Mouse (Mus musculus): ENCODE results near the gene Slc22a14.
"Not testable (repeated sequence)": the region's sequence is repeated elsewhere in the genome, so short reads cannot be mapped to it uniquely, and the experiment has no call there.

Slc22a14 gene

GRCm38 (mm10) chr9:119365284-119365683 lies at the start of gene Slc22a14:
Gene Slc22a14 (minus strand): TSS chr9:119365553.
- in situ Hi-C loops (cut with MboI, MseI): no loop called here

- in situ Hi-C loops (cut with MboI, MseI): no loop called here
These were observed 44.5 kb upstream of the Slc22a14 start for GRCm38 (mm10) chr9:119409864-119410263.

DNA sequence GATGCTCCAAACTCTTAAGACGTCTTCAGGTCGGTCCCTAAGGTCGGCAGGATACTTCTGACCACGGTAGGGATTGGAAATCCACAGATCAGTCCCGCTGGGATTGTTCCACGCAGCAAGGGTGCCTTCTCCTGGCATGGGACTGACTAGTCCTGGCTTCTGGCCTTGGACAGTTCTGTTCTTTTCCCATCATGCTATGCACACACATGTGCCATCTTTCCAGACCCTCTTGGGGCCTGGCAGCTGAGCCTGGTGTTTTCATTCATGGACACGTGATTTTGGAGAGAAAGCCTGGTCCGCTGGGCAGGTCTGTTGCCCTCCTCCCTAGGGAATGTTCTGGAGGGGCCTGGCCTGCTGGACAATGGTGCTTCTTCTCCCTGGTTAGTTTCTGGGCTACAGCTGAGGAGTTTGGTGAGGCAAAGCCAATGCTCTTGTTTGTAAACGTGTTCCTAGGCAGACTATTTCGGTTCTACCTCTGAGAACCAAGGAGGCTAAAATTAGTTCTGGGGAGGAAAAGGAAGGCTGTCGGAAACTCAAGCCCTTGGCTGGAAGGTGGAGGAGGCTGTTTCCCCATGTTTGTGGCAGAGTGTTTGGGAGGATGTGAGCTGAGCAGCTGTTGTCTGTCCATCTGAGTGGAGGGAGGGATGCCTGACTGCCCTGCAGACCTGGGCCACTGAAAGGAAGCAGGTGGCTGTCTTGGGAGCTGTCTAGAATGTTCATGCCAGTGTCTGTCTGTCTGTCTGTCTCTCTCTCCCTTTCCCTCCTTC lies 43.7 kb upstream of the Slc22a14 start:
- in situ Hi-C loops (cut with MboI, MseI): no loop called here

GRCm38 (mm10) chr9:119407884-119408283 lies 42.5 kb upstream of the Slc22a14 start:
- in situ Hi-C loops (cut with MboI, MseI): no loop called here

GRCm38 (mm10) chr9:119404090-119404489 lies 38.7 kb upstream of the Slc22a14 start:
- in situ Hi-C loops (cut with MboI, MseI): no loop called here

DNA sequence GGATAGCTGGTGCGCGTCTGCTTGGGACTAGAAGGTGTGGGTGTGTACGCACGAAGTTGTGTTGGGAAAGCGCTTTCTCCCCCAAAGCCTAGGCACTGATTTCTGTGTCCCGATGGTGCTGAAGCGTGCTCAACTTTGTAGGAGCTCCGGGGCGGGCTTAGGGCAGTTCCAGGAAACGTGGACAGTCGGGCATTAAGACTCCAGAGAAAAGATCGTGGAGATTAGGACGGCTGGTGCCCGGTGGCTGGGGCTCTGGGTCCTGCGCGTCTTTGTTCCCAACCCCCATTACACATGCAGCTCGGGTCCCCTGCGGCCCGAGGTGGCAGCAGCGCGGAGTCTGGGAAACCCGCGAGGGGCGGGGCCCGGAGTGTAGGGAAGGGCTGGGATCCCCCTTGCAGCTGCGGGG lies 37.9 kb upstream of the Slc22a14 start:
- in situ Hi-C loops (cut with MboI, MseI): no loop called here

- in situ Hi-C loops (cut with MboI, MseI): no loop called here
These were observed 37.2 kb upstream of the Slc22a14 start for GRCm38 (mm10) chr9:119402253-119403235.

DNA sequence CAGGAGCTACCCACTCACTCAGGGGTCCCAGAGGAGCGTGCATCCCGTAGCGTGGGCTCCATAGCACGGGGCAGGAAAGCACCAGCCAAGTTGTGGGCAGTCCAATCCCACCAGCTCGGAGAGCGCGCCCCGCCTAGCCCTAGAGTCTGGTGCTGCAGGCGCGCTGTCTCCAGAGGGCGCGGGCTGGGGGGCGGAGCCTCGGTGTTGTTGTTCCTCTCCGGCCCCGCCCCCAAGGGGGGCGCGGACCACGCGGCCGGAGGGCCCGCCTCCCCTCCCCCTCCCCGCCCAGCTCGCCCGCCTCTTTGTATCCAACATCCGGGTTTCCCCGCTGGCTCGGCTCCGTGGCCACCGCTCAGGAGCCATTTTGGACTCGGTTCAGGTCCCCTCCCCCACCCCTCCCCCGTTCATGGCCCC lies 36.5 kb upstream of the Slc22a14 start, which contains the start of gene Acvr2b:
TSS of gene Acvr2b (plus strand) at position 318 of the 414 bp plus-strand sequence.
- in situ Hi-C loops (cut with MboI, MseI): no loop called here

DNA sequence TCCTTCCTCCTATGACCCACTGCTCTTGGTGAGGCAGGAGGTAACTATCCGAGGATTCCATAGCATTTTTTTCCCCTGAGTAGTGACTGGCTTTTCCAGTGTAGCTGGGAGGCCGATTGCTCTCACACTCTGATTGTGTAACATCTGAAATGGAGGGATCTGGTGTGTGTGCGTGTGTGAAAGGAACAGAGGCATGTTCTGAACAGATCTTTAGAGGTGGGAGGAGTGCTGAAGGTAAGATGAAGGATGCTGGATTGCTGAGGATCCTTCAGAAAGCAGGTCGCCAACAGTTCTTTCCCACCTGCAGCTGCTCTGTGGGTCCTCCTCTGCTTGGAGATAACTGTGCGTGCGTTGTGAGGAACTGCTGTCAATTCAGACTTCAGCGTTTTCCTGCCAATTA lies 36.0 kb upstream of the Slc22a14 start:
- in situ Hi-C loops (cut with MboI, MseI): no loop called here

DNA sequence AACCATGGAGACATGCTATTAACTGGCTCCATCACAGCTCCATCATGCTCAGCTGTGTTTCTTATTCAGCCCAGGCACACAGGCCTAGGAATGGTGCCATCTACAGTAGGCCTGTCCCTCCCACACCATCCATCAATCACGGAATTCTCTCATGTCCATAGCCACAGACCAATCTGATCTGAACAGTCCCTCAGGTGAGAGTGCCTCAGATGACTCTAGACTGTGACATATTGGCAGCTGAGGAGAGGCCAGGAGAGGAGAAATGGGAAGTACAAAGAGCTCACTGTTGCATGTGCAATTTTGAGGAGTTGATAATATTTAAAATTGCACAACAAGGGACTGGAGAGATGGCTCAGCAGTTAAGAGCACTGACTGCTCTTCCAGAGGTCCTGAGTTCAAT lies 29.5 kb upstream of the Slc22a14 start:
- in situ Hi-C loops (cut with MboI, MseI): no loop called here

DNA sequence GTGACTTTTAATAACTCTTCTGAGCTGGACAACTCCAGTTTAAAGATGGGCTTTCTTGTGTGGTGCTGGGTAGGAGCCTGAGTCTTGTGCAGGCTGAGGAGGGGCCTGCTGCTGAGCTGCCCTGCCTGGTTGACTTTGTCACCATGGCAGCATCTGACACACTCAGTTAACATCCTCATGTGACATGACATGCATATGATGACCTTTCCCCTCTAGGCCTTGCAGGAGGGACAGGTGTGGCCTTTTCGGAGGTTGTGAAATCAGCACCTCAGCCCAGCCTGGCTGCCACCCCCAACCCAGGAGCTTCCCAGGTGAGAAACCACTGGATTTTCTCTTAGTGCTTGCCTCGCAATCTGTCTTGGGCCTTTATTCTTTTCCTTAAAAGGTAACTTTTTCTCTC lies 24.9 kb upstream of the Slc22a14 start:
- in situ Hi-C loops (cut with MboI, MseI): no loop called here

GRCm38 (mm10) chr9:119388956-119389355 lies 23.6 kb upstream of the Slc22a14 start:
- in situ Hi-C loops (cut with MboI, MseI): no loop called here

- in situ Hi-C loops (cut with MboI, MseI): no loop called here
These were observed 17.2 kb upstream of the Slc22a14 start for GRCm38 (mm10) chr9:119382603-119383002.

DNA sequence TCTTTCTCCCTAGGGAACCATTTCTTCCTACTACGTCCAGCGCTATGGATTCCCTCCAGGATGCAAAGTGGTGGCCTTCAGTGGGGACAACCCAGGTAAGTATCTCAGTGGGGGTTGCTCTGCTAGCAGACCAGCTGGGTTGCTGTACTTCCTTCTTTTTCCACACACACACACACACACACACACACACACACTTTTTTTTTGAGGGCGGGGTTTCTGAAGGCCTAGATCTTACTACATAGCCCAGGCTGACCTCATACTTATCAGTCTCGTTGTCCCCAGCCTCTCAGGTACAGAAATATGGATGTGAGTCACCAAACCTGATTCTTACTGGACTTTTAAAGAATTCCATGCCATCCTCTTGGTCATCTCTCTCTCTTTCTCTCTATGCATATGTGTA lies 12.9 kb upstream of the Slc22a14 start:
- in situ Hi-C loops (cut with MboI, MseI): no loop called here

- in situ Hi-C loops (cut with MboI, MseI): no loop called here
These were observed 10.2 kb upstream of the Slc22a14 start for GRCm38 (mm10) chr9:119375556-119375955.

DNA sequence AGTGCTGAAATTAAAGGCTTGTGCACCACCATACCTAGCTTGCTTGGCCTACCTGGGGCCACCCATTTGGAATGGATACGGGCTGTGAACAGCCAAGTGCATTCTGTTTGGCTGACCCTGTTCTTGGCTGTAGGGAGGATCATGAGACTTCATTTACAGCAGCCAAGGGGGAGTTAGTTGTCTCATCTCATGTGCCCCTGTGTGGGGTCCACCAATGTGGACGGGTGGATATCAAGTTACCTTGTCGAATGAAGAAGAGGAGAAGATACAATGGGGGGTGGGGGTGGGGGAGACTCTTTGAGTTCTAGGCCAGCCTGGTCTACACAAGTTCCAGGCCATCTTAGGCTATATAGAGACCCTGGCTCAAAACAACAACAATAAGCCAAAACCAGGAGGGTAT lies 9.7 kb upstream of the Slc22a14 start:
- in situ Hi-C loops (cut with MboI, MseI): no loop called here

DNA sequence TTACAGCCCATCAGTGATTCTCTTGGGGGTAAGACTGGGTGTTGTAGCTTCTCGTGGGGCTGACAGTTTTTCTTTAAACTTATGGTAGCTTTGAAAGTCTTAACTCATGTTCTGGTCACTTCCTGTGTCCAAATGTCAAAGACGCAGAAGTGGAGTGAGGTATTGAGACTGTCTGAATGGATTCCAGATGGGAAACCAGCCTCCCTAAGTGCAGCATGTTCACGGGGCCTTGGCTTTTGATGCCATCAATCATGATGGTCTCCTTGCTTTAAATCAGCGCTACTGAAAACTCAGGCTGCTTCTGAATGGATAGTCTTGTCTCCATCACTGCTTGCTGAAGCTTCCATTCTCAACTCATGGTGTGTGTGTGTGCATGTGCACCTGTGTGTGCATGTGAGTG lies 5.9 kb upstream of the Slc22a14 start:
- in situ Hi-C loops (cut with MboI, MseI): no loop called here

DNA sequence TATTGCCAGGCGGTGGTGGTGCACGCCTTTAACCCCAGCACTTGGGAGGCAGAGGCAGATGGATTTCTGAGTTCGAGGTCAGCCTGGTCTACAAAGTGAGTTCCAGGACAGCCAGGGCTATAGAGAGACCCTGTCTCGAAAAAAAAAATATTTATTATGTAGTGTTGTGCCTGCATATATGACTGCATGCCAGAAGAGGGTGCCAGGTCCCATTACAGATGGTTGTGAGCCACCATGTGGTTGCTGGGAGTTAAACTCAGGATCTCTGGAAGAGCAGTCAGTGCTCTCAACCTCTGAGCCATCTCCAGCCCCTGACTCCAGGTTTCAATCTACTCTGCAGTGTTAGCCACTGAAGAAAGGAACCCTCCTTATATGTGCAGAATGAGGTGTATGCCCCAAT lies 5.4 kb upstream of the Slc22a14 start:
- in situ Hi-C loops (cut with MboI, MseI): not testable (repeated sequence)

DNA sequence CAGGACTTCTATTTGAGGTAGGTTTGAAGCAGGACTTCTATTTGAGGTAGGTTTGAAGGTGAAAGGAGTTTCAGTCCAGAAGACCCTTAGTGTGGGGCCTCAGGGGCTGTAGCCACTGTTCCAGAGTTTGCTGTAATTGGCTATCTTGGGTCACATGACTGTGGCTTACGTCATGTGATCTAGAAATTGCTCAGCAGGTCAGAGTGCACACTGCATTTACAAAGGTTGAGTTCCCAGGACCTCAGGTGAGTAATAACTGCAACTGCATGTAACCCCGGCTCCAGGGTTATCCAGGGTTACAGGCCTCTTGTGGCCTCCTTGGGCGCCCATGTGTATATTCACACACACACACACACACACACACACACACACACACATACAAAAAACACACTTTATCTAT lies 3.0 kb upstream of the Slc22a14 start:
- in situ Hi-C loops (cut with MboI, MseI): no loop called here

DNA sequence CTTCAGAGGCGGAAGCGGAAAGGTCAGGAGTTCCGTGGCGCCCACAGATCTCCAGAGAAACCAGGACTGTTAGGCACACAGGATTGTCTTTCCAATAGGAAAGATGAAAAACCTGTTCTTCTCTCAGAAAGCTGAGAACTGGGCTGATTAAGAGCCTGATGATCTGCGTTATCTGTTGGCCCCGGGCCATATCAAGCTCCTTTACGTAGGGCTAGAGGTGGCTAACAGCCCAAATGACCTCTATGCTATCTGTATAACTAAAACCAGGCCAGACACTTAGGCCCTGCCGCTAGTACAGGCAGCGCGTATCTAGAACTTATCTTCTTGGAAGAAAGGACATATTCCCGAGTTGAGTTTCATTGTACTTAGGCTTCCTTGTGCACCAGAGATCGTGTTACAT lies 2.1 kb downstream of the Slc22a14 start:
- in situ Hi-C loops (cut with MboI, MseI): no loop called here

- in situ Hi-C loops (cut with MboI, MseI): no loop called here
These were observed 3.9 kb downstream of the Slc22a14 start for GRCm38 (mm10) chr9:119361416-119361815.

- in situ Hi-C loops (cut with MboI, MseI): loop anchor here (5.0 kb wide), 1 partner anchor 251 kb away; no protein-coding TSS in a partner anchor
These were observed 7.3 kb downstream of the Slc22a14 start for GRCm38 (mm10) chr9:119358058-119358429.
